Mouse (Mus musculus): ENCODE measurements around the gene Cdca8. TPM values are rescaled to one million over a fixed set of nuclear protein-coding genes. Genes with fewer than 3 reads are reported as not detected.
A peak's percentile ranks its signal among the peaks of the same experiment; 100 is the strongest.

The Cdca8 gene
- polyA plus RNA-seq, 1 experiment: 209 TPM

DNA sequence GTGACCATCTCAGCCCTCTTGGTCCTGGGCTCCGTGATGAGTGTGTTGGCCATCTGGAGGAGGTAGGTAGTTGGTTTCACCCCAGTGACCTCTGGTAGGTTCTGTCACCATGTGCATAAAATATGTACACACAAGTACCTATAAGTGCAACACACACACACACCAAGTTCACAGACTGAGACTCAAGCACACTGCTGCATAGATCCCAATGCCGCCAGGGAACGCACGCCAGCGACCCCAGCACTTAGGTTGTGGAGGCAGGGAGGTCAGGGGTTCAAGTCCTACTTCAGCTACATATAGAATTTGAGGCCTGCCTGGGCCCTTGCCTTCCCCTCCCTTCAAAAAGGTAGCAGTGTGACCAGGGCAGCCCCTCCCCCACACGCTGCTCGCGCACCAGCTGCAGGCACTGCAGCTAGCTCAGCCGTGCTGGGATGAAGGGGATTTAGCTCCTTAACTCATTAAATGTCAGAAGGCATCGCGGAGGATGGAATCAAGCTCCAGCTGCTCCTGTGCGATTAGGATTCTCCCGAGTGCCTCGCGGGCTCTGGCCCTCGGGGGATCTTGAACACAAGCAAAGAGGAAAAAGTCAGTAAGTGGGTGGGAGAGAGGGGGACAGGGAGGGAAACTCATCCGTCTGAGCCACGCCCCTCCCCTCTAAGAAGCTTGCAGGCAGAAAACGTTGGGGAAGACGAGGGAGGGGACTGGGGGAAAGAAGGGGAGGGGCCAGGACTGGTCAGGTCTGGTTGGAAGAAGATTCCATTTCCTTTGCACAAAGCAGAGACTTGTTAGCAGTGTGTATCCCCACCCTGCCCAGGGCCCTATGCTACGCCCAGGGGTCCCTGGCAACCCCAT, 32.9 kb downstream of the Cdca8 start:
- peaks cover 6% of the 10 kb centered on the region for H3K4me1 ChIP-seq (ENCODE audit: control insufficient read depth, insufficient read depth, low read length)
- no peaks in the 10 kb centered on the region for H3K9me3 ChIP-seq (replicated peaks; ENCODE audit: control insufficient read depth, insufficient read depth, low read length, poor library complexity, severe bottlenecking)
- H3K36me3 ChIP-seq (ENCODE audit: control insufficient read depth, insufficient read depth, low read length, poor library complexity, severe bottlenecking): no peaks in the 10 kb centered on the region
- no peaks in the 10 kb centered on the region for H3K27me3 ChIP-seq (ENCODE audit: control insufficient read depth, insufficient read depth, low read length, poor library complexity, severe bottlenecking)
- H3K27ac ChIP-seq (ENCODE audit: insufficient read depth, low read length): peak overlapping the region; percentile 62; the same call in 1 of the 2 replicates
- H3K4me3 ChIP-seq (ENCODE audit: low read depth, low read length): peak overlapping the region; percentile 62
- TF ChIP-seq POLR2A (IDR thresholded peaks at IDR 0.05; ENCODE audit: insufficient read depth, low read length): no peak
- no peak for TF ChIP-seq EP300 (IDR thresholded peaks at IDR 0.05; ENCODE audit: insufficient read depth, low read depth, low read length)
- no peak for TF ChIP-seq CTCF (IDR thresholded peaks at IDR 0.05; ENCODE audit: low read depth, low read length)
- H3K9ac ChIP-seq (ENCODE audit: low read depth, poor library complexity, severe bottlenecking): no peak overlapping the region

DNA sequence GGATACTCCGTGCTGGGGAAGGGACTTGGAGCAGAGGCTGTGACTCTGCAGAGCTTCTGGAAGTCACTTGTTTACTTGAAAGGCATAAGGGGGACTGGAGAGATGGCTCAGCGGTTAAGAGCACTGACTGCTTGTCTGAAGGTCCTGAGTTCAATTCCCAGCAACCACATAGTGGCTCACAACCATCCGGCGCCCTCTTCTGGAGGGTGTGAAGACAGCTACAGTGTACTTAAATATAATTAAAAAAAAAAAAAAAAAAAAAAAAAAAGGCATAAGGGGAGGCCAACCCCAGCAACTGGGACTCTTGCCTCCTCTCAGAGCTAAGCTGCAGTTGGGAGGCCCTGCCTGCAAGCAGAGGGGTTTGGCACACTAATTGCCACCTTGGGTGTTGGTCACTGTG, 33.7 kb downstream of the Cdca8 start:
- no peak overlapping the region for H3K9ac ChIP-seq (ENCODE audit: low read depth, poor library complexity, severe bottlenecking)
- H3K4me1 ChIP-seq (ENCODE audit: control insufficient read depth, insufficient read depth, low read length): peaks cover 6% of the 10 kb centered on the region
- no peak overlapping the region for H3K27ac ChIP-seq (ENCODE audit: insufficient read depth, low read length)

DNA sequence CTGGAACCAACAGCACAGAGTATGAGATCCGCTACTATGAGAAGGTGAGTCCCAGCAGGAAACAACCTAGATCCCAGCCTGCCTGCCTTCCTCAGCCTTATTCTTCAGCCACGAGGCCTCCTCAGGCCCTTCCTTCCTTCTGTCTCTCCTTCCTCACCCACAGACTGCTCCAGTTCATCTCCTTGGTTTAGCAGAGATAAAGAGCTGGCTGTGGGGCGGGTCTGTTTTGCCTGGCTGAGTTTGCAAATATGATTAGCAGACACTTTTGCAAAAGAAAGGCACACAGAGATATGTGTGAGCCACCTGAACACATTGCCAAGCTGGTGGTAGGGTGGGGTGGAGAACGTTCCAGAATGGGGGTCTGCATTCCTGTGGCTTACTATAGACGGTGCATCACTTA, 39.2 kb downstream of the Cdca8 start:
- Histone ChIP-seq H3K36me3 (ENCODE audit: control insufficient read depth, insufficient read depth, low read length, poor library complexity, severe bottlenecking) (no peaks in the 10 kb centered on the region), H3K9ac (ENCODE audit: low read depth, poor library complexity, severe bottlenecking) (no peak overlapping the region), H3K27ac (ENCODE audit: insufficient read depth, low read length) (no peak overlapping the region), H3K4me1 (ENCODE audit: control insufficient read depth, insufficient read depth, low read length) (peaks cover 2% of the 10 kb centered on the region), H3K27me3 (ENCODE audit: control insufficient read depth, insufficient read depth, low read length, poor library complexity, severe bottlenecking) (0 out of 2 replicates have a peak, but pooled peaks cover 2% of the 10 kb centered on the region), H3K9me3 (replicated peaks; ENCODE audit: control insufficient read depth, insufficient read depth, low read length, poor library complexity, severe bottlenecking) (no peaks in the 10 kb centered on the region), H3K4me3 (ENCODE audit: low read depth, low read length) (no peak overlapping the region)
- TF ChIP-seq POLR2A (IDR thresholded peaks at IDR 0.05; ENCODE audit: insufficient read depth, low read length): no peak
- TF ChIP-seq EP300 (IDR thresholded peaks at IDR 0.05; ENCODE audit: insufficient read depth, low read depth, low read length): no peak
- no peak for TF ChIP-seq CTCF (IDR thresholded peaks at IDR 0.05; ENCODE audit: low read depth, low read length)

More for the DNA sequence above, 33.7 kb downstream of the Cdca8 start:
- no peak for TF ChIP-seq POLR2A (IDR thresholded peaks at IDR 0.05; ENCODE audit: insufficient read depth, low read length)
- peak; percentile 34 for TF ChIP-seq CTCF (IDR thresholded peaks at IDR 0.05; ENCODE audit: low read depth, low read length)
- H3K9me3 ChIP-seq (replicated peaks; ENCODE audit: control insufficient read depth, insufficient read depth, low read length, poor library complexity, severe bottlenecking): no peaks in the 10 kb centered on the region
- no peak overlapping the region for H3K4me3 ChIP-seq (ENCODE audit: low read depth, low read length)
- no peaks in the 10 kb centered on the region for H3K27me3 ChIP-seq (ENCODE audit: control insufficient read depth, insufficient read depth, low read length, poor library complexity, severe bottlenecking)
- no peaks in the 10 kb centered on the region for H3K36me3 ChIP-seq (ENCODE audit: control insufficient read depth, insufficient read depth, low read length, poor library complexity, severe bottlenecking)

DNA sequence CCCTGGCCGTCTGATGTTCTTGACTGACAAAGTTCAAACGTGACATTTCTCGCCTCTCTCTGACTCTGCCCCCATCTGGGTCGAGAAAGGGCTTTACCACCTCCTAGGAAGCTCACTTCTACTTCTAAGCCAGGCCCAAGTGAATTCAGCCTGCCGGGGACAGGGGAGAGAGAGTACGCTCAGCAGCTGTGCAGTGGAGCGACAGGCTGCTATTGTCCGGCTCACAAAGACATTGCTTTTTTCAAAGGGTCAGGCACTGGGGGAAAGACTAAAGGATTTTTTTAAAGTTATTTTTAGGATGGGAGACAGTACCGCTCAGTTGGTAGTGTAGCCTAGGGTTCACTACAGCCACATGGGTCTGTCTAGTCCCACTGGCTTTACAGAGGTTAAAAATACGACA, 40.7 kb downstream of the Cdca8 start:
- H3K36me3 ChIP-seq (ENCODE audit: control insufficient read depth, insufficient read depth, low read length, poor library complexity, severe bottlenecking): no peaks in the 10 kb centered on the region
- H3K9me3 ChIP-seq (replicated peaks; ENCODE audit: control insufficient read depth, insufficient read depth, low read length, poor library complexity, severe bottlenecking): no peaks in the 10 kb centered on the region
- no peak for TF ChIP-seq EP300 (IDR thresholded peaks at IDR 0.05; ENCODE audit: insufficient read depth, low read depth, low read length)
- TF ChIP-seq POLR2A (IDR thresholded peaks at IDR 0.05; ENCODE audit: insufficient read depth, low read length): no peak
- TF ChIP-seq CTCF (IDR thresholded peaks at IDR 0.05; ENCODE audit: low read depth, low read length): no peak
- peaks cover 2% of the 10 kb centered on the region for H3K4me1 ChIP-seq (ENCODE audit: control insufficient read depth, insufficient read depth, low read length)
- no peak overlapping the region for H3K9ac ChIP-seq (ENCODE audit: low read depth, poor library complexity, severe bottlenecking)
- no peak overlapping the region for H3K27ac ChIP-seq (ENCODE audit: insufficient read depth, low read length)
- H3K27me3 ChIP-seq (ENCODE audit: control insufficient read depth, insufficient read depth, low read length, poor library complexity, severe bottlenecking): 0 out of 2 replicates have a peak, but pooled peaks cover 2% of the 10 kb centered on the region
- no peak overlapping the region for H3K4me3 ChIP-seq (ENCODE audit: low read depth, low read length)

DNA sequence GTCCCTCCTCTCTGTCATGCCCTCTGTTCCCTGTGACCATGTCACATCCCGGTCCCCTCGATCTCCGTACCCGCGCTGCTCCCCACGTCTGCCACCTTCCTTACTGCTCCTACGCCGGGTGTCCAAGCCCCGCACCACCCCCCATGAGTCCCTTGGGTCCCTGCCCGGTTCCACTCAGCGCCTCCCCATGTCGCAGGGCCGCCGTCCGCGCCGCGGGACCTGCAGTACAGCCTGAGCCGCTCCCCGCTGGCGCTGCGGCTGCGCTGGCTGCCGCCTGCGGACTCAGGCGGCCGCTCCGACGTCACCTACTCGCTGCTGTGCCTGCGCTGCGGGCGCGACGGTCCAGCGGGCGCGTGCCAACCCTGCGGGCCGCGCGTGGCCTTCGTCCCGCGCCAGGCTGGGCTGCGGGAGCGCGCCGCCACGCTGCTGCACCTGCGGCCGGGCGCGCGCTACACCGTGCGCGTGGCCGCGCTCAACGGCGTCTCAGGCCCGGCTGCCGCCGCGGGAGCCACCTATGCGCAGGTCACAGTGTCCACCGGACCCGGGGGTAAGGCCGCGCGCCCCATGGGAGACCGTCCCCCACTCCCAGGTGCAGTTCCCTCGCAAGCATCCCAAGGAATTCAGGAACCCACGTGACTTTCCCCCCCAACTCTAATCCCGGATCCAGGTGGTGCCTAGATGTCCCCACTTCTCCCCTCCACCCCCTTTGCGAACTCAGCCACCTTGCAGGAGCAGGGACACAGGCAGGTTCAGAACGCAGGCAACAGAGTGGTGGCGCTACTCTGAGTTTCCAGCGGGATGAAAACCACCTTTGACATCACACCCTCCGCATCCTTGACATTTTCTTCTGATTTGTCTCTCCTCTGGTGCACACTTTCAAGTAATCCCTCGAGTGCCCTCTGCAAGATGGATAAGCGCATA, 44.3 kb downstream of the Cdca8 start:
- TF ChIP-seq CTCF (IDR thresholded peaks at IDR 0.05; ENCODE audit: low read depth, low read length) (peak; percentile 34), EP300 (IDR thresholded peaks at IDR 0.05; ENCODE audit: insufficient read depth, low read depth, low read length) (no peak)
- H3K36me3 ChIP-seq (ENCODE audit: control insufficient read depth, insufficient read depth, low read length, poor library complexity, severe bottlenecking): no peaks in the 10 kb centered on the region
- peak overlapping the region; percentile 41 for H3K9ac ChIP-seq (ENCODE audit: low read depth, poor library complexity, severe bottlenecking)
- H3K9me3 ChIP-seq (replicated peaks; ENCODE audit: control insufficient read depth, insufficient read depth, low read length, poor library complexity, severe bottlenecking): no peaks in the 10 kb centered on the region
- H3K27me3 ChIP-seq (ENCODE audit: control insufficient read depth, insufficient read depth, low read length, poor library complexity, severe bottlenecking): 0 out of 2 replicates have a peak, but pooled peaks cover 2% of the 10 kb centered on the region
- peak overlapping the region; percentile 52 for H3K4me3 ChIP-seq (ENCODE audit: low read depth, low read length)
- peaks cover 5% of the 10 kb centered on the region for H3K4me1 ChIP-seq (ENCODE audit: control insufficient read depth, insufficient read depth, low read length)
- no peak overlapping the region for H3K27ac ChIP-seq (ENCODE audit: insufficient read depth, low read length)
